Mouse (Mus musculus) gonadal fat pad, adult 2 months (tissue): ENCODE results near the gene Sbno2. TPM values are rescaled to one million over a fixed set of nuclear protein-coding genes. Genes with fewer than 3 reads are reported as not detected.
"Not testable (repeated sequence)": the region's sequence is repeated elsewhere in the genome, so short reads cannot be mapped to it uniquely, and the experiment has no call there.

ENCODE experiments used
- DNase-seq: peaks from one replicate; pipeline ENCODE4 v3.0.0-alpha.2; 2012; ENCODE audit warnings: low read depth
- polyA plus RNA-seq: library from polyadenylated mRNA; depleted of rRNA; stranded (reverse); fragments of >200 nt; gene quantifications from 2 replicates; pipeline ENCODE4 v1.2.3, GENCODE M21; 2012

The Sbno2 gene
- polyA plus RNA-seq, 1 experiment: 38.6 TPM

- no peak for DNase-seq
Observed at GRCm38 (mm10) chr10:80057683-80058326, 47.6 kb downstream of the Sbno2 start.

- no peak for DNase-seq
Observed at GRCm38 (mm10) chr10:80056976-80057682, 48.2 kb downstream of the Sbno2 start.

GRCm38 (mm10) chr10:80056506-80056905, 48.9 kb downstream of the Sbno2 start:
- DNase-seq: no peak

GRCm38 (mm10) chr10:80055891-80056290, 49.5 kb downstream of the Sbno2 start:
- no peak for DNase-seq

- no peak for DNase-seq
Observed at GRCm38 (mm10) chr10:80055364-80055763, 50.0 kb downstream of the Sbno2 start.

- not testable (repeated sequence) for DNase-seq
Observed at GRCm38 (mm10) chr10:80054911-80055310, 50.5 kb downstream of the Sbno2 start.

- DNase-seq: no peak
Observed at GRCm38 (mm10) chr10:80053831-80054815, 51.2 kb downstream of the Sbno2 start.

- DNase-seq: no peak
Observed at GRCm38 (mm10) chr10:80053259-80053780, 52.1 kb downstream of the Sbno2 start.

GRCm38 (mm10) chr10:80052374-80052764, 53.0 kb downstream of the Sbno2 start:
- DNase-seq: no peak

- DNase-seq: no peak
Observed at GRCm38 (mm10) chr10:80051618-80052373, 53.6 kb downstream of the Sbno2 start.

- DNase-seq: no peak
Observed at GRCm38 (mm10) chr10:80050885-80051617, 54.3 kb downstream of the Sbno2 start.

- DNase-seq: no peak
Observed at GRCm38 (mm10) chr10:80050244-80050643, 55.1 kb downstream of the Sbno2 start.

GRCm38 (mm10) chr10:80048834-80049233, 56.5 kb downstream of the Sbno2 start:
- no peak for DNase-seq

GRCm38 (mm10) chr10:80048396-80048795, 57.0 kb downstream of the Sbno2 start:
- no peak for DNase-seq

- DNase-seq: no peak
Observed at GRCm38 (mm10) chr10:80047041-80047565, 58.3 kb downstream of the Sbno2 start, which contains the start of gene Gpx4. Gpx4 (plus strand) TSS chr10:80047166.

- no peak for DNase-seq
Observed at GRCm38 (mm10) chr10:80045766-80046165, 59.6 kb downstream of the Sbno2 start.

GRCm38 (mm10) chr10:80045364-80045763, 60.0 kb downstream of the Sbno2 start:
- not testable (repeated sequence) for DNase-seq

GRCm38 (mm10) chr10:80044087-80044486, 61.3 kb downstream of the Sbno2 start:
- no peak for DNase-seq

- DNase-seq: not testable (repeated sequence)
Observed at GRCm38 (mm10) chr10:80041409-80042060, 63.8 kb downstream of the Sbno2 start.

- DNase-seq: no peak
Observed at GRCm38 (mm10) chr10:80039559-80039979, 65.8 kb downstream of the Sbno2 start, which contains the start of gene Polr2e. Polr2e (minus strand) TSS chr10:80039795.
